Mouse (Mus musculus): ENCODE measurements at regions not wholly inside any gene's neighbourhood (a gene's known extent, or its start where the extent isn't known, plus 50 kb on each side); places are given as distances from the start of the nearest gene placed in this dataset.

DNA sequence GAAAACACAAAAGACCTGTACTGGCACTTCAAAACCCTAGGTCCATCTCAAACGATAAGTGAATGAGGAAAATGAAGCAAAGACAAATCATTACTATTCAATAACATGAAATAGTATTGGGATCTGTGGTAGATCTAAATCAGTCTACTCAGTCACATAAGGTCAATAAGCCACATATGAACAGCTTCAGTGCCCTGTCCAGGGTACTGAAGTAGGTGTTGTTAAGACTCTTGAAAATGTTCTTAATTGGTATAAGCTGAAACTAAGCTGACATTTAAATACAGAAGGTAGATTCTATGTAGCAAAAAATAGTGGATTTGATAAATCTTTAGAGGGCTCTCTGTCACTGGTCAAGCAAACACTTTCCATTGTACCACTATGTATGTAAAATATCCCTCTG is 183.8 kb downstream of the Tm4sf1 start:
- no peak overlapping the region for H3K27ac ChIP-seq (ENCODE audit: insufficient read depth, low read length)
- H3K9me3 ChIP-seq (replicated peaks; ENCODE audit: control insufficient read depth, insufficient read depth, low read length, poor library complexity, severe bottlenecking): no peaks in the 10 kb centered on the region
- no peak overlapping the region for H3K4me3 ChIP-seq (ENCODE audit: low read depth, low read length)
- no peaks in the 10 kb centered on the region for H3K36me3 ChIP-seq (ENCODE audit: control insufficient read depth, insufficient read depth, low read length, poor library complexity, severe bottlenecking)
- H3K4me1 ChIP-seq (ENCODE audit: control insufficient read depth, insufficient read depth, low read length): no peaks in the 10 kb centered on the region
- no peak overlapping the region for H3K9ac ChIP-seq (ENCODE audit: low read depth, poor library complexity, severe bottlenecking)
- H3K27me3 ChIP-seq (ENCODE audit: control insufficient read depth, insufficient read depth, low read length, poor library complexity, severe bottlenecking): no peaks in the 10 kb centered on the region
- TF ChIP-seq EP300 (IDR thresholded peaks at IDR 0.05; ENCODE audit: insufficient read depth, low read depth, low read length) (no peak), POLR2A (IDR thresholded peaks at IDR 0.05; ENCODE audit: insufficient read depth, low read length) (no peak), CTCF (IDR thresholded peaks at IDR 0.05; ENCODE audit: low read depth, low read length) (no peak)

- H3K4me1 ChIP-seq (ENCODE audit: control insufficient read depth, insufficient read depth, low read length): no peaks in the 10 kb centered on the region
- H3K27me3 ChIP-seq (ENCODE audit: control insufficient read depth, insufficient read depth, low read length, poor library complexity, severe bottlenecking): no peaks in the 10 kb centered on the region
- no peak overlapping the region for H3K9ac ChIP-seq (ENCODE audit: low read depth, poor library complexity, severe bottlenecking)
- H3K36me3 ChIP-seq (ENCODE audit: control insufficient read depth, insufficient read depth, low read length, poor library complexity, severe bottlenecking): no peaks in the 10 kb centered on the region
- no peak for TF ChIP-seq POLR2A (IDR thresholded peaks at IDR 0.05; ENCODE audit: insufficient read depth, low read length)
- no peak for TF ChIP-seq EP300 (IDR thresholded peaks at IDR 0.05; ENCODE audit: insufficient read depth, low read depth, low read length)
- no peak for TF ChIP-seq CTCF (IDR thresholded peaks at IDR 0.05; ENCODE audit: low read depth, low read length)
- H3K4me3 ChIP-seq (ENCODE audit: low read depth, low read length): no peak overlapping the region
- H3K9me3 ChIP-seq (replicated peaks; ENCODE audit: control insufficient read depth, insufficient read depth, low read length, poor library complexity, severe bottlenecking): 0 out of 2 replicates have a peak, but pooled peaks cover 4% of the 10 kb centered on the region
- H3K27ac ChIP-seq (ENCODE audit: insufficient read depth, low read length): no peak overlapping the region
Observed at GRCm38 (mm10) chr3:57102254-57102653, 199.5 kb downstream of the Tm4sf1 start.

DNA sequence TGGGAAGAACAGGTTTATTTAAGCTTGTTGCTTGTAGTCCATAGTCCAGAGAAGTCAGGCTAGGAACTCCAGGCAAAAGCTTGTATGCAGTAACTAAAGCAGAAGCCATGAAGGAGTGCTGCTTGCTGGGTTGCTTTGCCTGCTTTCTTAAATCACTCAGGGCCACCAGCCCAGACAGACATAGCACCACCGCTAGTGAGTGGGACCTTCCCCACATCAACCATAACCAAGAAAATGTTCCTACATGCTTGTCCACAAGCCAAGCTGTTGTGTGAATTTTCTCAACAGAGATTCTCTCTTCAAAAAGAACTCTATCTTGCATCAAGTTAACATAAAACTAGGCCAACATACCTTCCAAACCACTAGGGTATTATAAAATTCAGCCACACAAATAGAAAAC is 201.3 kb downstream of the Tm4sf1 start:
- Histone ChIP-seq H3K9ac (ENCODE audit: low read depth, poor library complexity, severe bottlenecking) (no peak overlapping the region), H3K27ac (ENCODE audit: insufficient read depth, low read length) (no peak overlapping the region), H3K4me3 (ENCODE audit: low read depth, low read length) (no peak overlapping the region), H3K27me3 (ENCODE audit: control insufficient read depth, insufficient read depth, low read length, poor library complexity, severe bottlenecking) (no peaks in the 10 kb centered on the region), H3K9me3 (replicated peaks; ENCODE audit: control insufficient read depth, insufficient read depth, low read length, poor library complexity, severe bottlenecking) (0 out of 2 replicates have a peak, but pooled peaks cover 4% of the 10 kb centered on the region), H3K36me3 (ENCODE audit: control insufficient read depth, insufficient read depth, low read length, poor library complexity, severe bottlenecking) (no peaks in the 10 kb centered on the region), H3K4me1 (ENCODE audit: control insufficient read depth, insufficient read depth, low read length) (no peaks in the 10 kb centered on the region)
- no peak for TF ChIP-seq CTCF (IDR thresholded peaks at IDR 0.05; ENCODE audit: low read depth, low read length)
- TF ChIP-seq POLR2A (IDR thresholded peaks at IDR 0.05; ENCODE audit: insufficient read depth, low read length): no peak
- no peak for TF ChIP-seq EP300 (IDR thresholded peaks at IDR 0.05; ENCODE audit: insufficient read depth, low read depth, low read length)

DNA sequence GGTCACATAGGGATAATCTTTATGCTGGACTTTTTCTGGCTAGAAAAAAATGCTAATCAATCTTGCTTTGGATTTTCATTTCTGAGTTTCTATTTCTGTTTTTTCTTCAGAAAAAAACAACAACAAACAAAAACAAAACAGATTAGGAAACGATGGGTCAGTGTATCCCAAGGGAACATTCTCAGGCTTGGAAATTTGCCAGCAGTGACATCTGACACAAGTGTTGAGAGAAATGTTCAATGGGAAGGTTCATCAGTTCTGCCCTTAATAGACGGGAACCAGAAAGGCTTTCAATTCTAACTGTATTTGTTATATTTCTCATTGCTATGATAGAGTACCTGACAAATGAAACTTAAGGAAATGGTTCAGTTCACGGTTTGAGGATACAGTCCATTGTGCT is 206.9 kb downstream of the Tm4sf1 start:
- no peaks in the 10 kb centered on the region for H3K4me1 ChIP-seq (ENCODE audit: control insufficient read depth, insufficient read depth, low read length)
- no peaks in the 10 kb centered on the region for H3K36me3 ChIP-seq (ENCODE audit: control insufficient read depth, insufficient read depth, low read length, poor library complexity, severe bottlenecking)
- no peaks in the 10 kb centered on the region for H3K9me3 ChIP-seq (replicated peaks; ENCODE audit: control insufficient read depth, insufficient read depth, low read length, poor library complexity, severe bottlenecking)
- H3K9ac ChIP-seq (ENCODE audit: low read depth, poor library complexity, severe bottlenecking): no peak overlapping the region
- no peaks in the 10 kb centered on the region for H3K27me3 ChIP-seq (ENCODE audit: control insufficient read depth, insufficient read depth, low read length, poor library complexity, severe bottlenecking)
- TF ChIP-seq POLR2A (IDR thresholded peaks at IDR 0.05; ENCODE audit: insufficient read depth, low read length) (no peak), CTCF (IDR thresholded peaks at IDR 0.05; ENCODE audit: low read depth, low read length) (no peak), EP300 (IDR thresholded peaks at IDR 0.05; ENCODE audit: insufficient read depth, low read depth, low read length) (no peak)
- H3K27ac ChIP-seq (ENCODE audit: insufficient read depth, low read length): no peak overlapping the region
- no peak overlapping the region for H3K4me3 ChIP-seq (ENCODE audit: low read depth, low read length)

GRCm38 (mm10) chr3:57093201-57093940 is 208.4 kb downstream of the Tm4sf1 start:
- no peak overlapping the region for H3K9ac ChIP-seq (ENCODE audit: low read depth, poor library complexity, severe bottlenecking)
- H3K27ac ChIP-seq (ENCODE audit: insufficient read depth, low read length): no peak overlapping the region
- H3K9me3 ChIP-seq (replicated peaks; ENCODE audit: control insufficient read depth, insufficient read depth, low read length, poor library complexity, severe bottlenecking): no peaks in the 10 kb centered on the region
- TF ChIP-seq CTCF (IDR thresholded peaks at IDR 0.05; ENCODE audit: low read depth, low read length): no peak
- no peak for TF ChIP-seq POLR2A (IDR thresholded peaks at IDR 0.05; ENCODE audit: insufficient read depth, low read length)
- TF ChIP-seq EP300 (IDR thresholded peaks at IDR 0.05; ENCODE audit: insufficient read depth, low read depth, low read length): no peak
- H3K36me3 ChIP-seq (ENCODE audit: control insufficient read depth, insufficient read depth, low read length, poor library complexity, severe bottlenecking): no peaks in the 10 kb centered on the region
- no peaks in the 10 kb centered on the region for H3K27me3 ChIP-seq (ENCODE audit: control insufficient read depth, insufficient read depth, low read length, poor library complexity, severe bottlenecking)
- no peaks in the 10 kb centered on the region for H3K4me1 ChIP-seq (ENCODE audit: control insufficient read depth, insufficient read depth, low read length)
- H3K4me3 ChIP-seq (ENCODE audit: low read depth, low read length): no peak overlapping the region

GRCm38 (mm10) chr3:57074516-57074915 is 227.3 kb downstream of the Tm4sf1 start:
- no peaks in the 10 kb centered on the region for H3K27me3 ChIP-seq (ENCODE audit: control insufficient read depth, insufficient read depth, low read length, poor library complexity, severe bottlenecking)
- no peak overlapping the region for H3K4me3 ChIP-seq (ENCODE audit: low read depth, low read length)
- TF ChIP-seq POLR2A (IDR thresholded peaks at IDR 0.05; ENCODE audit: insufficient read depth, low read length) (no peak), EP300 (IDR thresholded peaks at IDR 0.05; ENCODE audit: insufficient read depth, low read depth, low read length) (no peak), CTCF (IDR thresholded peaks at IDR 0.05; ENCODE audit: low read depth, low read length) (no peak)
- no peaks in the 10 kb centered on the region for H3K9me3 ChIP-seq (replicated peaks; ENCODE audit: control insufficient read depth, insufficient read depth, low read length, poor library complexity, severe bottlenecking)
- no peak overlapping the region for H3K27ac ChIP-seq (ENCODE audit: insufficient read depth, low read length)
- no peaks in the 10 kb centered on the region for H3K36me3 ChIP-seq (ENCODE audit: control insufficient read depth, insufficient read depth, low read length, poor library complexity, severe bottlenecking)
- no peak overlapping the region for H3K9ac ChIP-seq (ENCODE audit: low read depth, poor library complexity, severe bottlenecking)
- no peaks in the 10 kb centered on the region for H3K4me1 ChIP-seq (ENCODE audit: control insufficient read depth, insufficient read depth, low read length)

All from ES-Bruce4 (cell line).